Mouse (Mus musculus) brain, embryonic 14.5 days (tissue): Measurements from ENCODE around the gene Serf1.

Experiments
- CTCF ChIP-seq: fragments of 200-500 bp; IDR thresholded peaks from 2 replicates; pipeline ENCODE4 v1.5.1; 2012; ENCODE audit warnings: inconsistent platforms, mild to moderate bottlenecking, moderate library complexity, borderline replicate concordance; ENCODE audit not compliant: insufficient read depth, insufficient read length; ENCODE audit errors: extremely low read depth
- POLR2A ChIP-seq: fragments of 200-500 bp; IDR thresholded peaks from 2 replicates; pipeline ENCODE4 v1.6.1; 2012; ENCODE audit warnings: mild to moderate bottlenecking, inconsistent platforms, borderline replicate concordance; ENCODE audit not compliant: poor library complexity, insufficient read depth, insufficient read length, severe bottlenecking; ENCODE audit errors: extremely low read depth

DNA sequence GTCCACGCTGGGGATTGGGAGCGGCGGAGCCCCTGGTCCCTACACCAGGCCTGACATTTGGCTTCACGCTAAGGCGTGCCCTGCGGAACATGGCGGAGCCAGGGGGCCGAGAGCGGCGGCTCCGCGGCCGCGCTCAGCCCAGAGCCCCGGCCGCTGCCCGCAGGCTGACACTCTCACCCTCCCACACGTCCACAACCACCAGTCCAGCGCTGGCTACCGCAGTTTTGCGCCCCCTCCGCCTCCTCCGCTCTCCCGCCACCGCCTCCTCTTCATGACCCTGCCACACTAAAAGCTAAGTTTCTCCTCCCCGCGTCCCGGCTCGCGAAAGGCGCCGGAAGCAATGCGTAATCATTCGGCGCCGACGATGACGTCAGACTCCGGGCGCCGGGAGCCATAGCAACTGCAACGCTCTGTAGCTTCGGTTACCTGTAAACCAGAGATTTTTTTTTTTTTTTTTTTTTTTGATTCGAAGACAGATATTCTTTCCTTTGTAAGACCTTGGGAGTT, 4.0 kb upstream of the Serf1 start, which contains the start of gene Bdp1:
- TF ChIP-seq CTCF (no peak), POLR2A (peak; percentile 31; the same call in 1 of the 2 replicates)
